Mouse (Mus musculus) hindbrain, postnatal 0 days (tissue): ENCODE results near the gene Engase. TPM values are rescaled to one million over a fixed set of nuclear protein-coding genes. Genes with fewer than 3 reads are reported as not detected.

ENCODE experiments used
- ATAC-seq: fragments of 200-750 bp; cut with Nextera tagmentation; 2 replicates; pipeline ENCODE4 v1.8.0; 2017; ENCODE audit warnings: mild to moderate bottlenecking, moderate TSS enrichment, moderate library complexity
- DNase-seq: peaks from one replicate; pipeline ENCODE4 v3.0.0-alpha.2; 2015; ENCODE audit warnings: low spot score
- H3K27ac ChIP-seq: fragments of 300-500 bp; sonication (generic); 2 replicates; pipeline ENCODE4 v1.5.1; 2014; ENCODE audit warnings: mild to moderate bottlenecking
- H3K27me3 ChIP-seq: fragments of 300-500 bp; sonication (generic); 2 replicates; pipeline ENCODE4 v1.6.1; 2014; ENCODE audit warnings: low read length, mixed read lengths; ENCODE audit not compliant: insufficient read depth
- H3K36me3 ChIP-seq: fragments of 300-500 bp; sonication (generic); 2 replicates; pipeline ENCODE4 v1.6.1; 2014; ENCODE audit warnings: low read length, mixed read lengths; ENCODE audit not compliant: insufficient read depth
- H3K4me1 ChIP-seq: fragments of 300-500 bp; sonication (generic); 2 replicates; pipeline ENCODE4 v1.6.1; 2014; ENCODE audit warnings: antibody characterized with exemption, low read length, mixed read lengths; ENCODE audit not compliant: insufficient read depth
- H3K4me2 ChIP-seq: fragments of 300-500 bp; sonication (generic); 2 replicates; pipeline ENCODE4 v1.6.1; 2014; ENCODE audit warnings: low read depth, mild to moderate bottlenecking, low read length, moderate library complexity, mixed read lengths
- H3K4me3 ChIP-seq: fragments of 300-500 bp; sonication (generic); 2 replicates; pipeline ENCODE4 v1.5.1; 2014; ENCODE audit warnings: low read length
- H3K9ac ChIP-seq: fragments of 300-500 bp; sonication (generic); replicated peaks from 2 replicates; pipeline ENCODE4 v1.6.1; 2014; ENCODE audit warnings: mild to moderate bottlenecking, low read length, moderate library complexity, mixed read lengths
- H3K9me3 ChIP-seq: fragments of 300-500 bp; sonication (generic); 2 replicates; pipeline ENCODE4 v1.6.1; 2016; ENCODE audit warnings: low read length, mixed read lengths
- CTCF ChIP-seq: IDR thresholded peaks from 2 replicates; pipeline ENCODE4 v1.5.1; 2016; ENCODE audit warnings: antibody characterized with exemption, control low read depth, low read depth
- WGBS: fragments of 180-500 bp; shearing (Covaris S2); extraction: QIAGEN DNeasy Blood & Tissue Kit; methylation state at CpG from one replicate; pipeline ENCODE4 v1.1.7; 2014; 5-methylcytosine and 5-hydroxymethylcytosine counted together
- polyA plus RNA-seq: library from polyadenylated mRNA; unstranded; fragments of >200 nt; fragmentation: Nextera tagmentation; extraction: Ambion mirVana; gene quantifications from 2 replicates; pipeline ENCODE4 v1.2.1, GENCODE M21; 2015
- total RNA-seq: library from RNA; depleted of rRNA; stranded (reverse); fragments of >200 nt; gene quantifications from 2 replicates; pipeline ENCODE4 v1.2.3, GENCODE M21; 2014; rRNA removed

Engase gene
- total RNA-seq = 9.0 and 20.7 TPM in 2 replicates
- polyA plus RNA-seq = 6.5 and 7.0 TPM in 2 replicates

- H3K9ac ChIP-seq = peak within 1 kb of the TSS; percentile 69
- H3K4me2 ChIP-seq = peak within 1 kb of the TSS; percentile 94
- peak; percentile 99 for ATAC-seq
- under 1% methylated on average over 56 of the region's 57 CpGs for WGBS
- no peaks in the 10 kb centered on the region for H3K9me3 ChIP-seq
- H3K4me1 ChIP-seq = 0 out of 2 replicates have a peak, but pooled peaks cover 7% of the 10 kb centered on the region
- H3K27me3 ChIP-seq = no peaks in the 10 kb centered on the region
- H3K27ac ChIP-seq = peak within 1 kb of the TSS; percentile 76
- no peak for TF ChIP-seq CTCF
- peak within 1 kb of the TSS; percentile 76 for H3K4me3 ChIP-seq
- H3K36me3 ChIP-seq = no peaks in the 10 kb centered on the region
- peak; percentile 96 for DNase-seq
Observed at GRCm38 (mm10) chr11:118476396-118477373, at the start of gene Engase. Gene Engase, plus strand, starts transcription at chr11:118476829.

DNA sequence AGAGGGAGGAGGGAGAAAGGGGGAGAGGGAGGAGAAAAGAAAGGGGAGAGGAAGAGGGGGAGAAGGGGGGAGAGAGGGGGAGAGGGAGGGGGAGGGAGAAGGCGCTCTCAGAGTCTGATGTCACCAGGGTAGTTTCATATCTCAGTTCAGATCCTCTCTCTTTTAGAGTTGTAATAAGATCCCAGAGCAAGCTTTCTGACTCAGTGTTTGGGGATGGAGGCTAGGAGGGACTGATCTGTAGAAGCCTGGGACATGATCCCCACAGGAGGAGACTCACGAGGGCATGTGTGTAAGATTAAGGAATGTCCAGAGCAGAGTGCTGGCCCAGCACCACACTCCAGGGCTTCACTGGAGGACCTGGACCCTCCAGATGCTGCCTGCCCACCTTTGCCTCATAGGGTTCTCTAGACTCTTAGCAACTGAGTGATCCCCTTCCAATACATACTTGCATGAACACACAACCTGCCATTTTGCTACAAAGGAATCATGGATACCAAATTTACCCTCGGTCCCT is 49.3 kb upstream of the Engase start:
- DNase-seq (no peak), ATAC-seq (no peak)
- Histone ChIP-seq H3K4me1 (peaks cover 10% of the 10 kb centered on the region), H3K4me2 (peak overlapping the region; percentile 45; the same call in 1 of the 2 replicates), H3K9ac (no peak overlapping the region), H3K4me3 (no peak overlapping the region), H3K27me3 (no peaks in the 10 kb centered on the region), H3K36me3 (no peaks in the 10 kb centered on the region), H3K27ac (no peak overlapping the region; the same call in 1 of the 2 replicates), H3K9me3 (no peaks in the 10 kb centered on the region)
- 45% methylated on average over 3 of the region's 3 CpGs for WGBS
- no peak for TF ChIP-seq CTCF

- TF ChIP-seq CTCF = peak; percentile 15; the same call in 1 of the 2 replicates
- ATAC-seq (no peak), DNase-seq (peak; percentile 50)
- H3K4me2 ChIP-seq = peak within 1 kb of the TSS; percentile 45
- H3K27ac ChIP-seq = peak within 1 kb of the TSS; percentile 32; the same call in 1 of the 2 replicates
- H3K27me3 ChIP-seq = no peaks in the 10 kb centered on the region
- 3% methylated on average over 8 of the region's 8 CpGs for WGBS
- no peaks in the 10 kb centered on the region for H3K9me3 ChIP-seq
- peaks cover 10% of the 10 kb centered on the region for H3K4me1 ChIP-seq
- peak within 1 kb of the TSS; percentile 17 for H3K4me3 ChIP-seq
- H3K36me3 ChIP-seq = no peaks in the 10 kb centered on the region
- H3K9ac ChIP-seq = 0 out of 2 replicates have a peak within 1 kb of the TSS, but pooled peaks have one; percentile 25
Observed at GRCm38 (mm10) chr11:118427986-118428385, 48.6 kb upstream of the Engase start, which contains the start of gene C1qtnf1. Gene C1qtnf1, plus strand, starts transcription at chr11:118428203.

- H3K4me1 ChIP-seq = peaks cover 13% of the 10 kb centered on the region
- DNase-seq (no peak), ATAC-seq (no peak)
- H3K36me3 ChIP-seq = no peaks in the 10 kb centered on the region
- H3K9ac ChIP-seq = 0 out of 2 replicates have a peak overlapping the region, but pooled peaks have one; percentile 25
- H3K4me2 ChIP-seq = peak overlapping the region; percentile 45
- H3K9me3 ChIP-seq = no peaks in the 10 kb centered on the region
- TF ChIP-seq CTCF = no peak
- 7% methylated on average over 11 of the region's 11 CpGs for WGBS
- H3K27me3 ChIP-seq = no peaks in the 10 kb centered on the region
- peak overlapping the region; percentile 17 for H3K4me3 ChIP-seq
- peak overlapping the region; percentile 32; the same call in 1 of the 2 replicates for H3K27ac ChIP-seq
Observed at GRCm38 (mm10) chr11:118428460-118428868, 48.2 kb upstream of the Engase start.

- Histone ChIP-seq H3K4me2 (peak overlapping the region; percentile 45), H3K4me3 (peak overlapping the region; percentile 17), H3K9ac (no peak overlapping the region), H3K27me3 (no peaks in the 10 kb centered on the region), H3K4me1 (peaks cover 12% of the 10 kb centered on the region), H3K9me3 (no peaks in the 10 kb centered on the region), H3K27ac (peak overlapping the region; percentile 32; the same call in 1 of the 2 replicates), H3K36me3 (no peaks in the 10 kb centered on the region)
- 60% methylated on average over 8 of the region's 8 CpGs for WGBS
- DNase-seq (no peak), ATAC-seq (no peak)
- TF ChIP-seq CTCF = no peak
Observed at GRCm38 (mm10) chr11:118428944-118429709, 47.5 kb upstream of the Engase start.

DNA sequence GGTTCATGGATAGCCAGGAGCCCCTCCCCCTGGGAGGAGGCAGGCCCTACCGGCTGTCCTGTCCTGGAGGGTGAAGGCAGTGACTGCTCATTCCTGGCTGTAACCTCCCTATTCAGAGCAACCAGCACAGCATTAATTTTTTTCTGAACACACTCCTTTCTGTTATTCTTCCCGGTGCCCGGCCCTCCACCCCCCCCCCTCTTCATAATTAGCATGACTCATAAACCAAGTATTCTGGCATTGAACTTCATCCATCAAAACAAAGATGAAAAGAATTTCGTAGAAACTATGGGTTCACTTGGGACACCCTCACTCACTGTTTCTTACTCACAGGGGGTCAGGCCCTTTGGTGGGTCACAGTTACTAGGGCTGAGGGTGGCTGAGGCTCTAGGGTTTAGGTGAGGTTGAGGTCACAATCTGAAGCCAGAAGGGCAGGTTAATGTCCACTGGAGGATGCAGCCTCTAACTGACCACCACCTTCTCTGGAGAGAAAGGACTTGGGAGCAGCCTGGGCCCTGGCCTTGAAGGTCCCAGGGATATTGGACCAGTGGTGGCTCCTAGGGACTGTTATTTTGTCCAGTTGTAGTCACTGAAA is 46.2 kb upstream of the Engase start:
- 25% methylated on average over 4 of the region's 4 CpGs for WGBS
- Histone ChIP-seq H3K9me3 (no peaks in the 10 kb centered on the region), H3K9ac (no peak overlapping the region), H3K4me3 (no peak overlapping the region), H3K27me3 (no peaks in the 10 kb centered on the region), H3K27ac (no peak overlapping the region), H3K4me2 (no peak overlapping the region), H3K36me3 (no peaks in the 10 kb centered on the region), H3K4me1 (peaks cover 12% of the 10 kb centered on the region)
- ATAC-seq (no peak), DNase-seq (no peak)
- TF ChIP-seq CTCF = no peak
